Mouse (Mus musculus) myocyte (in vitro differentiated cells): ENCODE measurements around the gene Bcar3.

ENCODE experiments used
- CEBPB ChIP-seq: IDR thresholded peaks from 2 replicates; pipeline ENCODE4 v1.6.1; 2011; ENCODE audit warnings: mild to moderate bottlenecking, moderate library complexity; ENCODE audit not compliant: poor library complexity, insufficient read depth, severe bottlenecking
- E2F4 ChIP-seq: IDR thresholded peaks from one replicate; pipeline ENCODE4 v1.6.1; 2011; ENCODE audit warnings: mild to moderate bottlenecking, control low read depth, moderate library complexity; ENCODE audit not compliant: insufficient read depth
- MAX ChIP-seq: IDR thresholded peaks from one replicate; pipeline ENCODE4 v1.6.1; 2011; ENCODE audit warnings: low read depth, mild to moderate bottlenecking, control low read depth
- MYOD1 ChIP-seq, 3 experiments: IDR thresholded peaks; one replicate each; pipeline ENCODE4 v1.6.1; 2011; ENCODE audit warnings: control low read depth in 2 of 3, low read depth in 2 of 3, mild to moderate bottlenecking in 2 of 3, moderate library complexity in 1 of 3; ENCODE audit not compliant: insufficient read length in 2 of 3, control insufficient read depth in 1 of 3
- MYOG ChIP-seq, 3 experiments: IDR thresholded peaks; one replicate each; pipeline ENCODE4 v1.6.1; 2011; ENCODE audit warnings: control low read depth in 2 of 3, low read depth in 2 of 3, mild to moderate bottlenecking in 2 of 3; ENCODE audit not compliant: insufficient read length in 2 of 3, control insufficient read depth in 1 of 3, insufficient read depth in 1 of 3
- POLR2A ChIP-seq: IDR thresholded peaks from one replicate; pipeline ENCODE4 v1.6.1; 2011; ENCODE audit warnings: low read depth, mild to moderate bottlenecking, control low read depth, moderate library complexity; ENCODE audit not compliant: insufficient read length
- REST ChIP-seq: IDR thresholded peaks from one replicate; pipeline ENCODE4 v1.6.1; 2011; ENCODE audit warnings: mild to moderate bottlenecking, control low read depth, moderate library complexity; ENCODE audit not compliant: insufficient read depth, insufficient read length
- SRF ChIP-seq: IDR thresholded peaks from one replicate; pipeline ENCODE4 v1.6.1; 2011; ENCODE audit warnings: low read depth; ENCODE audit not compliant: control insufficient read depth, insufficient read length
- USF1 ChIP-seq: IDR thresholded peaks from one replicate; pipeline ENCODE4 v1.6.1; 2011; ENCODE audit warnings: low read depth, mild to moderate bottlenecking, control low read depth, moderate library complexity

DNA sequence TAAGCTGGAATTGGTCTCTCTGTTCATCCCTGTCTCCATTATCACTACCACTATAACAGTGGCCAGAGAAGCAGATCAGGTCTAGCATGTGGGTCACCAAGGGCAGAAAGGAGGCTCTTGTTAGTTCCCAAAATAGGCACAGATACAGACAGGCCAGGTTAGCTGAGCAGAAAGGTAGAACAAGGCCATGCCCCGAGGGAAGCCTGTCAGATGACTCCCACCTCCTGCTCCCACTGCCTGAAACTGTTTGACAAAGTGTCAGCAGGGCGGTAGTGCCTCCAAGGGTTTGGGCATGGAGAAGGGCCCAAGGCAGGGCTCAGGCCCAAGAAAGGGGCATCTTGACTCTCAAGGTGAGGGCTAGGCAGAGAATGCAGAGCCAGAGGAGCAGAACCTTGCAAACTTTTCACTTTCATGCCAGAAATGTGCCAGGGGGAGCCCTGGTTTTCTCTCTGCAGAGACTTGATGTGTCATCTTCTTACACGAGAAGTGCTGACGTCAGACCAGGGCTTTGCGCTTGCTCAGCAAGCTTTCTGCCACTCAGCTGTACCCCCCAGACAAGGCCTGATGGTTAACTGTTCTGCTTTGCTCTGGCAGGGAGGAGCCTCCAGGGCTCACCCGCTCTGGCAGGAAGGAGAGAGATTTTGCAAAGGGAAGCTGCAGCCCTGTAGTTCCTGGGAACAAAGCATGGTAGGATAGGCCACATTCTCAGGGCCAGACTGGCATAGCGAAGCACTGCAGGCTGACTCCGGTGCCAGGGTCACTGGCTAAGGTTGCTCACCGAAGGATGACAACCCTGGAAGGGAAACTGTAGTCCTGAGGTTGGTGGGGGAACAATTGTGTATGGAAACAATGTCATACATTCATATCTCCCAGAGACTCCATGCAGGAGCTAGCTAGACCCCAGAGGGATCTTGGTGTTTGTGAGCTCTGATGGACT lies 7.3 kb downstream of the Bcar3 start:
- TF ChIP-seq MYOG (IDR thresholded peaks at IDR 0.05; ENCODE audit: control insufficient read depth in 1 of 3, insufficient read depth in 1 of 3, insufficient read length in 2 of 3, low read depth in 2 of 3) = no peak
- no peak for TF ChIP-seq REST
- TF ChIP-seq MYOD1 (IDR thresholded peaks at IDR 0.05; ENCODE audit: control insufficient read depth in 1 of 3, insufficient read length in 2 of 3, low read depth in 2 of 3) = no peak
- no peak for TF ChIP-seq POLR2A
- TF ChIP-seq USF1 = no peak
- no peak for TF ChIP-seq E2F4
- no peak for TF ChIP-seq MAX
- TF ChIP-seq SRF = no peak
- no peak for TF ChIP-seq CEBPB
